Mouse (Mus musculus) MEL (cell line): Measurements from ENCODE around the gene Lix1l. TPM values are rescaled to one million over a fixed set of nuclear protein-coding genes. Genes with fewer than 3 reads are reported as not detected.
A peak's percentile ranks its signal among the peaks of the same experiment; 100 is the strongest.

ENCODE experiments used
- DNase-seq: peaks from one replicate; pipeline ENCODE4 v3.0.0; 2011; ENCODE audit warnings: low read depth, low spot score
- H3K27ac ChIP-seq: 2 replicates; pipeline ENCODE4 v1.5.1; 2012; ENCODE audit warnings: low read depth, mild to moderate bottlenecking, control low read depth, low read length, moderate library complexity; ENCODE audit not compliant: control insufficient read depth
- H3K27me3 ChIP-seq, 2 experiments: fragments of 150-350 bp in 1 of 2; sonication (generic) in 1 of 2; 2 replicates each; pipeline ENCODE4 v1.6.1; 2012; ENCODE audit warnings: low read length in 2 of 2, mild to moderate bottlenecking in 2 of 2, improper control_type of control experiment in 1 of 2, moderate library complexity in 1 of 2; ENCODE audit not compliant: insufficient read depth in 2 of 2, control insufficient read depth in 1 of 2
- H3K36me3 ChIP-seq, 2 experiments: 2 replicates each; pipeline ENCODE4 v1.6.1; 2012 to 2014; ENCODE audit warnings: low read length in 2 of 2, improper control_type of control experiment in 1 of 2, inconsistent platforms in 1 of 2, mild to moderate bottlenecking in 1 of 2; ENCODE audit not compliant: insufficient read depth in 2 of 2, control insufficient read depth in 1 of 2
- H3K4me1 ChIP-seq, 2 experiments: fragments of 150-350 bp in 1 of 2; sonication (generic) in 1 of 2; 2 replicates each; pipeline ENCODE4 v1.6.1; 2012; ENCODE audit warnings: low read length in 2 of 2, improper control_type of control experiment in 1 of 2, mild to moderate bottlenecking in 1 of 2; ENCODE audit not compliant: insufficient read depth in 2 of 2, control insufficient read depth in 1 of 2
- H3K4me3 ChIP-seq, 2 experiments: fragments of 150-350 bp in 1 of 2; sonication (generic) in 1 of 2; 2 replicates each; pipeline ENCODE4 v1.5.1; 2012; ENCODE audit warnings: low read depth in 2 of 2, low read length in 2 of 2, mild to moderate bottlenecking in 2 of 2, moderate library complexity in 2 of 2, control low read depth in 1 of 2, improper control_type of control experiment in 1 of 2; ENCODE audit not compliant: control insufficient read depth in 1 of 2, insufficient read depth in 1 of 2
- H3K79me2 ChIP-seq: 2 replicates; pipeline ENCODE4 v1.6.1; 2012; ENCODE audit warnings: mild to moderate bottlenecking, low read length, moderate library complexity; ENCODE audit not compliant: control insufficient read depth, poor library complexity, insufficient read depth
- H3K9ac ChIP-seq: 2 replicates; pipeline ENCODE4 v1.6.1; 2012; ENCODE audit warnings: low read depth, mild to moderate bottlenecking, control low read depth, low read length, moderate library complexity; ENCODE audit not compliant: control insufficient read depth, poor library complexity, severe bottlenecking
- H3K9me3 ChIP-seq: fragments of 150-350 bp; sonication (generic); replicated peaks from 2 replicates; pipeline ENCODE4 v1.6.1; 2012; ENCODE audit warnings: mild to moderate bottlenecking, low read length, improper control_type of control experiment, moderate library complexity; ENCODE audit not compliant: insufficient read depth
- BHLHE40 ChIP-seq: IDR thresholded peaks from 2 replicates; pipeline ENCODE4 v1.6.1; 2012; ENCODE audit warnings: low read depth, mild to moderate bottlenecking, inconsistent platforms, low read length, improper control_type of control experiment, borderline replicate concordance
- CHD1 ChIP-seq: IDR thresholded peaks from 2 replicates; pipeline ENCODE4 v1.6.1; 2012; ENCODE audit warnings: low read depth, mild to moderate bottlenecking, inconsistent platforms, low read length, improper control_type of control experiment
- CTCF ChIP-seq, 3 experiments: IDR thresholded peaks in 2 of 3; conservative IDR thresholded peaks in 1 of 3; 2 replicates each; pipeline ENCODE4 v1.5.1; 2011 to 2012; ENCODE audit warnings: low read length in 3 of 3, low read depth in 2 of 3, mild to moderate bottlenecking in 2 of 3, improper control_type of control experiment in 1 of 3, inconsistent platforms in 1 of 3, mixed read lengths in 1 of 3, moderate library complexity in 1 of 3; ENCODE audit not compliant: control insufficient read depth in 1 of 3, insufficient read depth in 1 of 3, poor library complexity in 1 of 3, severe bottlenecking in 1 of 3
- E2F4 ChIP-seq: IDR thresholded peaks from 2 replicates; pipeline ENCODE4 v1.6.1; 2011; ENCODE audit warnings: low read depth, low read length, improper control_type of control experiment, borderline replicate concordance
- ELF1 ChIP-seq: IDR thresholded peaks from 2 replicates; pipeline ENCODE4 v1.6.1; 2014; ENCODE audit warnings: low read depth, mild to moderate bottlenecking, inconsistent platforms, low read length, improper control_type of control experiment, moderate library complexity
- EP300 ChIP-seq, 2 experiments: IDR thresholded peaks; 2 replicates each; pipeline ENCODE4 v1.6.1; 2011; ENCODE audit warnings: improper control_type of control experiment in 2 of 2, low read length in 2 of 2, low read depth in 1 of 2, mild to moderate bottlenecking in 1 of 2
- GABPA ChIP-seq: IDR thresholded peaks from 2 replicates; pipeline ENCODE4 v1.6.1; 2012; ENCODE audit warnings: low read depth, mild to moderate bottlenecking, inconsistent platforms, low read length, improper control_type of control experiment, moderate library complexity
- GATA1 ChIP-seq: IDR thresholded peaks from 2 replicates; pipeline ENCODE4 v1.6.1; 2011; ENCODE audit warnings: low read depth, low read length, improper control_type of control experiment
- JUND ChIP-seq: IDR thresholded peaks from 2 replicates; pipeline ENCODE4 v1.6.1; 2011; ENCODE audit warnings: low read depth, mild to moderate bottlenecking, improper control_type of control experiment, low read length
- KAT2A ChIP-seq: conservative IDR thresholded peaks from 2 replicates; pipeline ENCODE4 v1.6.1; 2012; ENCODE audit warnings: low read depth, low read length, improper control_type of control experiment, inconsistent platforms
- MAFK ChIP-seq: IDR thresholded peaks from 2 replicates; pipeline ENCODE4 v1.6.1; 2011; ENCODE audit warnings: low read depth, mild to moderate bottlenecking, low read length, improper control_type of control experiment, borderline replicate concordance
- MAX ChIP-seq: IDR thresholded peaks from 2 replicates; pipeline ENCODE4 v1.6.1; 2011; ENCODE audit warnings: low read length, improper control_type of control experiment
- MAZ ChIP-seq: IDR thresholded peaks from 2 replicates; pipeline ENCODE4 v1.6.1; 2012; ENCODE audit warnings: low read depth, mild to moderate bottlenecking, inconsistent platforms, low read length, improper control_type of control experiment
- MEF2A ChIP-seq: IDR thresholded peaks from 2 replicates; pipeline ENCODE4 v1.6.1; 2014; ENCODE audit warnings: low read depth, mild to moderate bottlenecking, inconsistent platforms, low read length, improper control_type of control experiment; ENCODE audit not compliant: poor library complexity, insufficient replicate concordance, severe bottlenecking; ENCODE audit errors: extremely low read depth
- MXI1 ChIP-seq: IDR thresholded peaks from 2 replicates; pipeline ENCODE4 v1.6.1; 2011; ENCODE audit warnings: mild to moderate bottlenecking, low read depth, low read length, improper control_type of control experiment
- MYC ChIP-seq: IDR thresholded peaks from 2 replicates; pipeline ENCODE4 v1.6.1; 2011; ENCODE audit warnings: low read depth, mild to moderate bottlenecking, low read length, improper control_type of control experiment, moderate library complexity
- NELFE ChIP-seq: IDR thresholded peaks from 2 replicates; pipeline ENCODE4 v1.6.1; 2011; ENCODE audit warnings: low read depth, low read length, improper control_type of control experiment
- NRF1 ChIP-seq: IDR thresholded peaks from 2 replicates; pipeline ENCODE4 v1.6.1; 2014; ENCODE audit warnings: low read depth, mild to moderate bottlenecking, inconsistent platforms, low read length, improper control_type of control experiment, moderate library complexity; ENCODE audit not compliant: poor library complexity, insufficient read depth, severe bottlenecking
- POLR2A ChIP-seq, 2 experiments: IDR thresholded peaks; 2 replicates each; pipeline ENCODE4 v1.6.1; 2011 to 2012; ENCODE audit warnings: low read length in 2 of 2, mild to moderate bottlenecking in 2 of 2, control low read depth in 1 of 2, improper control_type of control experiment in 1 of 2, low read depth in 1 of 2, moderate library complexity in 1 of 2; ENCODE audit not compliant: control insufficient read depth in 1 of 2, insufficient read depth in 1 of 2, poor library complexity in 1 of 2
- RAD21 ChIP-seq: IDR thresholded peaks from 2 replicates; pipeline ENCODE4 v1.6.1; 2011; ENCODE audit warnings: mild to moderate bottlenecking, low read depth, low read length, improper control_type of control experiment
- SIN3A ChIP-seq: IDR thresholded peaks from 2 replicates; pipeline ENCODE4 v1.6.1; 2012; ENCODE audit warnings: low read length, improper control_type of control experiment, inconsistent platforms
- TAL1 ChIP-seq: IDR thresholded peaks from 2 replicates; pipeline ENCODE4 v1.6.1; 2012; ENCODE audit warnings: mild to moderate bottlenecking, inconsistent platforms, low read length, moderate library complexity, mixed read lengths
- TBP ChIP-seq: IDR thresholded peaks from 2 replicates; pipeline ENCODE4 v1.8.0; 2011; ENCODE audit warnings: low read depth, low read length, improper control_type of control experiment
- USF1 ChIP-seq: IDR thresholded peaks from 2 replicates; pipeline ENCODE4 v1.6.1; 2014; ENCODE audit warnings: low read depth, mild to moderate bottlenecking, inconsistent platforms, low read length, improper control_type of control experiment, moderate library complexity
- USF2 ChIP-seq, 2 experiments: IDR thresholded peaks; 2 replicates each; pipeline ENCODE4 v1.6.1; 2011 to 2012; ENCODE audit warnings: improper control_type of control experiment in 2 of 2, low read length in 2 of 2, borderline replicate concordance in 1 of 2, inconsistent platforms in 1 of 2, low read depth in 1 of 2, mild to moderate bottlenecking in 1 of 2; ENCODE audit not compliant: insufficient read depth in 1 of 2
- ZC3H11A ChIP-seq: IDR thresholded peaks from 2 replicates; pipeline ENCODE4 v1.6.1; 2012; ENCODE audit warnings: low read depth, mild to moderate bottlenecking, inconsistent platforms, low read length, improper control_type of control experiment
- ZKSCAN1 ChIP-seq: IDR thresholded peaks from 2 replicates; pipeline ENCODE4 v1.6.1; 2012; ENCODE audit warnings: low read depth, mild to moderate bottlenecking, inconsistent platforms, low read length, improper control_type of control experiment, moderate library complexity
- ZNF384 ChIP-seq: IDR thresholded peaks from 2 replicates; pipeline ENCODE4 v1.6.1; 2012; ENCODE audit warnings: low read depth, mild to moderate bottlenecking, inconsistent platforms, low read length, improper control_type of control experiment
- polyA plus RNA-seq, 2 experiments: library from polyadenylated mRNA; stranded (reverse) in 1 of 2; unstranded in 1 of 2; fragments of >175 nt in 1 of 2; fragments of >200 nt in 1 of 2; gene quantifications; 2 replicates each; pipeline versions ENCODE4 v1.2.1 to v1.2.4; 2012; ENCODE audit warnings: low replicate concordance in 2 of 2, low read depth in 1 of 2; ENCODE audit not compliant: insufficient read length in 2 of 2, insufficient read depth in 1 of 2, missing spikeins in 1 of 2
- total RNA-seq: library from RNA; depleted of rRNA; stranded (reverse); fragments of 300-350 nt; gene quantifications from 2 replicates; pipeline ENCODE4 v1.2.3, GENCODE M21; 2012

The Lix1l gene
- total and polyA plus RNA-seq, 3 experiments: 5.4 to 17.0 TPM; not detected in 1

DNA sequence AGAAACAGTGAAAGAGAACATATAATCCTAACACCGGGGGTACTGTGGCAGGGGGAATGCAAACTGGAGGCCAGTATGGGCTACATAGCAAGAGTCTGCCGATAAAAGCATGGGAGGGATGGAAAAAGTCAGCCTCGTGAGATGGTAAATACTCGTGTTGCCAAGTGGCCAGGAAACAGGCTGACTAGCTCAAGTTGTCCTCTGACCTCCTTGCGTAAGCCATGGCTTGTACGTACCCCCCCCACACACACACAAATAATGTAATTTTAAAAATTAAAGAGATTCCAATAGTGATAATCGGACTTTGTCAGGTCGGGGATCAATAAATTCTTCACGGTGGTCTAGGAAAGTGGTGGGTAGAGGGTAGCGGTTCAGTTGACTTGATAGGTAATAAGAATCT is 7.6 kb upstream of the Lix1l start:
- H3K4me1 ChIP-seq: peaks cover 4 to 7% of the 10 kb centered on the region in 2 experiments; a peak in 3 of 4 replicates
- peak overlapping the region; percentile 79 for H3K27ac ChIP-seq
- peak overlapping the region; percentile 76 for H3K9ac ChIP-seq
- H3K36me3 ChIP-seq: peaks cover 0 to 5% of the 10 kb centered on the region in 2 experiments; a peak in 2 of 4 replicates
- TF ChIP-seq MAX (peak; percentile 70), CHD1 (0 out of 2 replicates have a peak, but pooled peaks have one; percentile 80), MYC (peak; percentile 56; the same call in 1 of the 2 replicates), ELF1 (no peak), MXI1 (peak; percentile 52; the same call in 1 of the 2 replicates)
- H3K4me3 ChIP-seq: peak overlapping the region; percentile 75 to 77
- peak; percentile 84 for DNase-seq
- no peaks in the 10 kb centered on the region for H3K9me3 ChIP-seq
- no peaks in the 10 kb centered on the region for H3K27me3 ChIP-seq
- H3K79me2 ChIP-seq: peaks cover 3% of the 10 kb centered on the region; the same call in 1 of the 2 replicates

DNA sequence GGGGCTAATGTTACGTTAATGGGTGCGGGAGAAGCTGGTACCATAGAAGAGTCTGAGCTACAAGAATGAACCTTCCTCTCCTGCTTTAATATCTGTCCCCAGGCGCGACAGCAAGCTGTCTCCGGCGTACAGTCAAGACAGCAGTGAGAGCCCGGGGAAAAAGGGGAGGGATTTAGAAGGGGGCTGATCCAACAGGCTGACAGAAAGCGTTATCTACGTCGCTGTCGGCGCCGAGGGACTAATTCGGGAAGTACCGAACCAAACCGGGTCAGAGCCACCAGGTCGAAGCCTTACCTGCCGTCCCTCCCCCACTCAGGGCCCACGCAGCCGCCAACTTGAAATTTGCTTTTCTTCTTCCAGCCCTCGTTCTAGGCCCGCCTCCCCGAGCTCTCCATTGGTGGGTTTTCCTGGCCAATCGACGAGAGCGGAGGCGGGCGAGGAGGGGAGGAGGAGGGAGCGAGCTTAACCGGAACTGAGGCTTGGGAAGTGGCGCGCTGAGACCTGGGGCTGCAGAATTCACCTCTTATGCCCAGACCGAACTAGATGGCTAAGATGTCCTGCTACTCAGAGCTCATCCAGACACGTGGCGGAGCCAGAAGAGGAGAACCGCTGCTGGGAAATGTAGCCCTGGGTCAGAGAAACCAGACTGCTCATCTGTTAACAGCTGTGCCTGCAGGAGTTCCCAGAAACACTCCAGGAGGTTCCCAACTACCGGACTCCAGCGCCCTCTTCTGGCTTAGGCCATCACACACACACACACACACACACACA is 7.0 kb upstream of the Lix1l start, which contains the start of gene Polr3gl:
Gene Polr3gl, minus strand, starts transcription at position 392 of the 771 bp plus-strand sequence.
- Histone ChIP-seq H3K27me3 (no peaks in the 10 kb centered on the region), H3K4me1 (peaks cover 4 to 7% of the 10 kb centered on the region in 2 experiments; a peak in 3 of 4 replicates), H3K36me3 (peaks cover 0 to 5% of the 10 kb centered on the region in 2 experiments; a peak in 2 of 4 replicates), H3K4me3 (peak within 1 kb of the TSS; percentile 75 to 77), H3K27ac (peak within 1 kb of the TSS; percentile 79), H3K9me3 (no peaks in the 10 kb centered on the region), H3K79me2 (peaks cover 3% of the 10 kb centered on the region; the same call in 1 of the 2 replicates), H3K9ac (peak within 1 kb of the TSS; percentile 76)
- peak; percentile 100 for DNase-seq
- TF ChIP-seq JUND (no peak), GABPA (no peak), RAD21 (peak; percentile 36), USF2 (IDR thresholded peaks at IDR 0.05; ENCODE audit: borderline replicate concordance in 1 of 2, insufficient read depth in 1 of 2, low read depth in 1 of 2, low read length in 2 of 2) (no peak), E2F4 (no peak), MAFK (no peak), POLR2A (IDR thresholded peaks at IDR 0.05; ENCODE audit: control insufficient read depth in 1 of 2, insufficient read depth in 1 of 2, low read depth in 1 of 2, low read length in 2 of 2, poor library complexity in 1 of 2) (peak; percentile 92 to 97), SIN3A (peak; percentile 82; the same call in 1 of the 2 replicates), ELF1 (peak; percentile 82), CHD1 (no peak), TBP (peak; percentile 81), ZKSCAN1 (no peak), EP300 (IDR thresholded peaks at IDR 0.05; ENCODE audit: low read depth in 1 of 2, low read length in 2 of 2) (peak in 1 of 2 experiments; percentile 45; a peak in 1 of 4 replicates), CTCF (IDR thresholded peaks at IDR 0.05 in 2 of 3, conservative IDR thresholded peaks at IDR 0.05 in 1 of 3; ENCODE audit: control insufficient read depth in 1 of 3, insufficient read depth in 1 of 3, low read depth in 2 of 3, low read length in 3 of 3, poor library complexity in 1 of 3, severe bottlenecking in 1 of 3) (peak; percentile 45 to 77 (median 59)), KAT2A (no peak; the same call in 1 of the 2 replicates), MYC (peak; percentile 76), ZC3H11A (no peak), BHLHE40 (no peak), ZNF384 (no peak), TAL1 (no peak), NRF1 (peak; percentile 60; the same call in 1 of the 2 replicates), USF1 (no peak), MEF2A (no peak), MAZ (no peak), GATA1 (peak; percentile 79), NELFE (peak; percentile 86)
